Mouse (Mus musculus): ENCODE measurements at regions not wholly inside any gene's neighbourhood (a gene's known extent, or its start where the extent isn't known, plus 50 kb on each side); places are given as distances from the start of the nearest gene placed in this dataset.
"Not testable (repeated sequence)": the region's sequence is repeated elsewhere in the genome, so short reads cannot be mapped to it uniquely, and the experiment has no call there.

GRCm38 (mm10) chr5:102123285-102123684 is 53.6 kb upstream of the Wdfy3 start:
- DNase-seq, result no peak

GRCm38 (mm10) chr5:102126737-102127136 is 57.0 kb upstream of the Wdfy3 start:
- DNase-seq, result peak; percentile 11 to 18

- DNase-seq, result no peak
These were observed 78.3 kb upstream of the Wdfy3 start for GRCm38 (mm10) chr5:102147991-102148390.

GRCm38 (mm10) chr5:102149481-102150129 is 79.9 kb upstream of the Wdfy3 start:
- DNase-seq, result peak; percentile 18 to 27

GRCm38 (mm10) chr5:102159621-102160020 is 89.9 kb upstream of the Wdfy3 start:
- no peak for DNase-seq

- DNase-seq, result no peak
These were observed 98.3 kb upstream of the Wdfy3 start for GRCm38 (mm10) chr5:102167981-102168380.

GRCm38 (mm10) chr5:102171808-102172207 is 102.1 kb upstream of the Wdfy3 start:
- no peak for DNase-seq

- no peak for DNase-seq
These were observed 110.5 kb upstream of the Wdfy3 start for GRCm38 (mm10) chr5:102180250-102180649.

- not testable (repeated sequence) for DNase-seq
These were observed 119.2 kb upstream of the Wdfy3 start for GRCm38 (mm10) chr5:102188951-102189350.

- no peak for DNase-seq
These were observed 136.7 kb upstream of the Wdfy3 start for GRCm38 (mm10) chr5:102206456-102206855.

GRCm38 (mm10) chr5:102206953-102207352 is 137.2 kb upstream of the Wdfy3 start:
- DNase-seq, result peak; percentile 10 to 16

GRCm38 (mm10) chr5:102213145-102213544 is 143.4 kb upstream of the Wdfy3 start:
- DNase-seq, result peak in 1 of 2 experiments; percentile 5

- DNase-seq, result no peak
These were observed 157.4 kb upstream of the Wdfy3 start for GRCm38 (mm10) chr5:102227131-102227530.

GRCm38 (mm10) chr5:102242614-102243013 is 172.9 kb upstream of the Wdfy3 start:
- DNase-seq, result no peak

- DNase-seq, result no peak
These were observed 175.0 kb upstream of the Wdfy3 start for GRCm38 (mm10) chr5:102244706-102245105.

- no peak for DNase-seq
These were observed 179.0 kb upstream of the Wdfy3 start for GRCm38 (mm10) chr5:102248747-102249146.

- no peak for DNase-seq
These were observed 181.4 kb upstream of the Wdfy3 start for GRCm38 (mm10) chr5:102251076-102251475.

GRCm38 (mm10) chr5:102253786-102254185 is 184.1 kb upstream of the Wdfy3 start:
- DNase-seq, result no peak

- DNase-seq, result no peak
These were observed 187.4 kb upstream of the Wdfy3 start for GRCm38 (mm10) chr5:102257104-102257503.

GRCm38 (mm10) chr5:102261621-102262020 is 191.9 kb upstream of the Wdfy3 start:
- no peak for DNase-seq

GRCm38 (mm10) chr5:102266451-102266850 is 196.7 kb upstream of the Wdfy3 start:
- DNase-seq, result no peak

GRCm38 (mm10) chr5:102267150-102267549 is 197.4 kb upstream of the Wdfy3 start:
- no peak for DNase-seq

GRCm38 (mm10) chr5:102269204-102269603 is 199.5 kb upstream of the Wdfy3 start:
- no peak for DNase-seq

GRCm38 (mm10) chr5:102275621-102276020 is 205.6 kb upstream of the Arhgap24 start:
- DNase-seq, result no peak

- no peak for DNase-seq
These were observed 194.1 kb upstream of the Arhgap24 start for GRCm38 (mm10) chr5:102287131-102287530.

Data from thymus, postnatal 36 days (tissue).